Mouse (Mus musculus): ENCODE results near the gene Hsd11b1. TPM values are rescaled to one million over a fixed set of nuclear protein-coding genes. Genes with fewer than 3 reads are reported as not detected.

Hsd11b1 gene
- total RNA-seq, 2 experiments from 2014 or later: 8.6 to 13.2 TPM

DNA sequence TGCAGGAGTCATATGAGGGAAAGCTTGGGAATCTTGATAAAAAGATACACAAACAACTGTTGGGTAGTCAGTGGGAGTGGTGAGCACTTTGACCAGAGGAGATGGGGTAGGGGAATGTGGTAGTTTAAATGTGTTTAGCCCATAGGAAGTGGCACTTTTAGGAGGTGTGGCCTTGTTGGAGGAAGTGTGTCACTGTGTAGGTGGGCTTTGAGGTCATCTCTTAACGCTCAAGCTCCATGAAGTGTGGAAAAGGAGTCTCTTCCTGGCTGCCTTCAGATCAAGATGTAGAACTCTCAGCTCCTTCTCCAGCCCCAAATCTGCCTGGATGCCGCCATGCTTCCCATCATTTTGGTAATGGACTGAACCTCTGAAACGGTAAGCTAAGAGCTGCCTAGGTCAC, 56.4 kb downstream of the Hsd11b1 start, which contains the start of gene Lamb3:
Gene Lamb3 (plus strand): TSS at position 197 of the 400 bp plus-strand sequence.
- DNase-seq: no peak
- intact Hi-C loops (cut with DNase I): loop anchor here (5.0 kb wide), 2 partner anchors 155 to 170 kb away; no protein-coding TSS in a partner anchor

DNA sequence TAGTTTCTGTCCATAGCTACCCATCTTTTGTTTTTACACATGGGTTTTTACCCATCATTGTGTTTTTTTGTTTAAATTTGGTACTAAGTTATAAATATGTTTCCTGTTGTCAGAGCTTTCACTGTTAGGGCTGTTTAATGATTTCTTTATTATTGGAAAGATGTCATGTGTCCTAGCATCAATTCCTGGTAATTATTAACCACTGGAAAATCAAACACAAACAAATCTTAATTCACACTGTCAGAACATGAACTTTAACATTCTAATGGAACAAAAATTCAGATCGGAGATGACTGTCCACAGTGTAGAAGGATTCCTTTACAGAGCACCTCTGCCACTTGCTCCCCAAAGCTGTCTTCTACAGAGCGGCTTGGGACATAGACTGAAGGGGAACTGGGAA, 58.4 kb downstream of the Hsd11b1 start:
- DNase-seq: no peak
- intact Hi-C loops (cut with DNase I): loop anchor here (5.0 kb wide), 2 partner anchors 157 to 172 kb away; no protein-coding TSS in a partner anchor

- no peak for DNase-seq
- intact Hi-C loops (cut with DNase I): no loop called here
Observed at GRCm38 (mm10) chr1:193203821-193204220, 60.1 kb downstream of the Hsd11b1 start.

GRCm38 (mm10) chr1:193201383-193201778, 62.5 kb downstream of the Hsd11b1 start, which contains the start of gene Traf3ip3:
Gene Traf3ip3 (minus strand): TSS chr1:193201703.
- no peak for DNase-seq
- intact Hi-C loops (cut with DNase I): no loop called here

GRCm38 (mm10) chr1:193200640-193201382, 63.1 kb downstream of the Hsd11b1 start:
- no peak for DNase-seq
- intact Hi-C loops (cut with DNase I): no loop called here

- DNase-seq: no peak
- intact Hi-C loops (cut with DNase I): no loop called here
Observed at GRCm38 (mm10) chr1:193198312-193198711, 65.6 kb downstream of the Hsd11b1 start.

DNA sequence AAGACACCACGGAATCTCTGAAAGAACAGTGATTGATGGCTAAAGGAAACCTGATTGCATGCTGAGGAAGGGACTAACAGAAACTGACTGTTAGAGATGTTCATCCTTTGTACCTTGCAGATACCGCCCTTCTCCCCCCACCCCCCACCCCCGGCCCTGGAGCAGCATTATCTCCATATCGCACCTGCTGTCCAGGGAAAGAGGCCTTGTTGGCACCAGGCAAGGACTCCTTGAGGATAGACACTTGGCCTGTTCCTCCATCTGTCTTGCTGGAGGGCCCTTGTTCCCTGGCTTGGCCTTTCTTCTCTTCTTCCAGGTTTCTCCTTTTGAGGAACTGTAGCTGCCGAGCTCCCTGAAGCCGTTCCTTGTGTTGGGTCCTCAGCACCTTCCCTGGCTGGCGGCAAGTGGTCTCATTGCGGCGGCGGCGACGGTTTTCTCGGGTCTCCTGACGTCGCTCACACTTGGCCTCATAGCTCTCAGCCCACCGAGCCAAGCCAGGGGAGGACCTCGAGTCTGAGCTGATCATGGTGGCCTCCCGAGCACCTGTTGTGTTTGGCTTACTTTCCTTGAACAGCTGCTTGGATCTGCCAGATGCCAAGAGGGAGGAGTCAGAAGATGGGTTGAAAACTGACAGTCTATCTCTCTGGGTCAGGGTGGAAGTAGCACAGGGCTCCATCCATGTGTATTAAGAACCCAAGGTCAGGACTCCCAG, 66.2 kb downstream of the Hsd11b1 start:
- intact Hi-C loops (cut with DNase I): no loop called here
- DNase-seq: no peak

- intact Hi-C loops (cut with DNase I): no loop called here
- no peak for DNase-seq
Observed at GRCm38 (mm10) chr1:193195169-193195810, 68.6 kb downstream of the Hsd11b1 start.

GRCm38 (mm10) chr1:193194416-193195140, 69.3 kb downstream of the Hsd11b1 start:
- no peak for DNase-seq
- intact Hi-C loops (cut with DNase I): no loop called here

- intact Hi-C loops (cut with DNase I): no loop called here
- DNase-seq: peak; percentile 28 to 38
Observed at GRCm38 (mm10) chr1:193191675-193192283, 72.1 kb downstream of the Hsd11b1 start.

DNA sequence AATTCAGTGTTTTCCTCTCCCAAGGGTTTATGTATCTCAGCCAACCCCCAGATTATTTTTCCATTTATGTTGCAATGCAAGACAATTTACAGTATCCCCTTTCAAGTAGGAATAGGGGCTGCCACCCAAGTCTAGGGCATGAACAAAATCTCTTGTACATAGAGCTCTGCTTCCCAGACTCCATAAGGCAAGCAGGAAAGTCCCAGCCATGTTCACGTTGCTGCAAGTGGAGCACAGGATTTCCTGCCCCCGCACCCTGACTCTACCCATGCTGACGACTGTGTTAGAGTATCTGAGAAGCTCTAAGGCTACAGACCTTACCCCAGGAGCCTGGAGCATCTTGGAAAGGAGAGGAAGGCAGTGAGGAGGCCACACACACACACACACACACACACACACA, 74.1 kb downstream of the Hsd11b1 start:
- no peak for DNase-seq
- intact Hi-C loops (cut with DNase I): no loop called here

DNA sequence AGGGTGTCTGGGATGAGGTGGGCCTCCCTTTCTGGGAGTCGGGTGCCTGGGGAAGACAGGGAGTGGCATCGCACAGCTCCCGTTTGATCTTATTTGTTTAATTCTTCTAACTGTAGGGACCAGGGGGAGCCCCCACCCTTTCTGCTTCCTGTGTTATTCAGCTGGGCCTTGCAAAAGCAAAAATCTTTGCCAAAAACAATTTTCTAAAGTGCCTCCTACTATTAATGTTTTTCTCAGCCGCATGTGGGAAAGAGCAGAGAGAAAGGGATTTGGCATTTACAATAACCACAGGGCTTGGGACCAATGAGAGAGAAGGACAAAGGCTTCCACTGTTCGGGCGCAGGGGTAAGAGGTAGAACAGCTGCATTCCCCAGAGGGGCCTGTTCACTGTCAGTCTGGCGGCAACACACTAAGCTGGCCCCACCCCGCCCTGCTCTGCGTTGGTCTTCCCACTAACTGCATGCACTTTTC, 74.7 kb downstream of the Hsd11b1 start:
- DNase-seq: peak; percentile 63 to 69
- intact Hi-C loops (cut with DNase I): no loop called here

- intact Hi-C loops (cut with DNase I): no loop called here
- no peak for DNase-seq
Observed at GRCm38 (mm10) chr1:193188257-193188656, 75.6 kb downstream of the Hsd11b1 start.

GRCm38 (mm10) chr1:193181104-193181503, 82.8 kb downstream of the Hsd11b1 start:
- DNase-seq: no peak
- intact Hi-C loops (cut with DNase I): no loop called here

DNA sequence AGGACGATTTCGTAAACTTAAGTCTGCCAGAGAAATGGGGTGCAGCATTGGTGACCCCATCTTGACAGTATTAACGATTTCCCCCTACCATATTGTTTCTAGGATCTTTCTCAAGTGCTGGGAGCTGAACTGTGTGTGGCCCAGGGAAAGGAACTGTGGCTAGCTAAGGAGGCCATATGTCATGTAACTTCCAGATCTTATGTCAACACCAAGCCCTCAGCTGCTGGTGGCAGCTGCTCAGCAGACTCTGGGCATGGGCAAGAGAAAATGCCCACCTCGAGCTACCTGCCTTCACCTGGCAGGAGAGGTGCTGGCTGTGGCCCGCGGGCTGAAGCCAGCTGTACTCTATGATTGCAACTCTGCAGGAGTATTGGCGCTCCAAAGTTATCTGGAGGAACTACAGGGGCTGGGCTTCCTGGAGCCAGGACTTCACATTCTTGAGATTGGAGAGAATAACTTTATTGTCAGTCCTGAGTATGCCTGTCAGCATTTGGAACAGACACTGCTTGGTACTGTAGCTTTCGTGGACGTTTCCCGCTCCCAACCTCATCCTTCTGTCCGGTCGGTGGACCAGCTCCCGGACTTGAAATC, 89.6 kb downstream of the Hsd11b1 start:
- intact Hi-C loops (cut with DNase I): no loop called here
- no peak for DNase-seq

DNA sequence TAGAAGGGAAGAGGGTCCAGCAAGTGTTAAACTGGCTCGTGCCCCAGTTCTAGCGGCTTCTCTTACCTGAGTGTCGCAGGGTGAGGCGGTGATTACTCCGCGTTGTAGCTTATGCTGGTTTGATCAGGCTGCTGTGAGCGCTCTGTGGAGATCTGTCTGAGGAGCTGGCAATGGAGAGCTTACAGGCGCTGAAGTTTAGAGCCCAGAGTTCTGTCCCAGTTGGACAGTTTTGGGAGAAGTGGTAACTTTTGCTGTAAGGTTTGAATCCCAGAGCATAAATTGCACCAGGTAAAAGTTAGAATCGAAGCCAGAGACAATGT, 90.1 kb downstream of the Hsd11b1 start:
- DNase-seq: no peak
- intact Hi-C loops (cut with DNase I): loop anchor here (1.0 kb wide), 1 partner anchor 43 kb away; the partner anchor contains the start of gene Diexf

- intact Hi-C loops (cut with DNase I): loop anchor here (1.0 kb wide), 1 partner anchor 43 kb away; the partner anchor contains the start of gene Diexf
- peak; percentile 95 for DNase-seq
Observed at GRCm38 (mm10) chr1:193172991-193173809, 90.7 kb downstream of the Hsd11b1 start.
